Mouse (Mus musculus): ENCODE results near the gene Ror1.

Ror1 gene

GRCm38 (mm10) chr4:100158401-100158800 is 62.8 kb downstream of the Ror1 start:
- no peak for DNase-seq (ENCODE audit: low spot score in 2 of 2)

- no peak for DNase-seq (ENCODE audit: low spot score in 2 of 2)
Observed at GRCm38 (mm10) chr4:100160156-100160555, 64.6 kb downstream of the Ror1 start.

GRCm38 (mm10) chr4:100165790-100166189 is 70.2 kb downstream of the Ror1 start:
- DNase-seq (ENCODE audit: low spot score in 2 of 2) = no peak

GRCm38 (mm10) chr4:100166871-100167270 is 71.3 kb downstream of the Ror1 start:
- DNase-seq (ENCODE audit: low spot score in 2 of 2) = no peak

GRCm38 (mm10) chr4:100169683-100170082 is 74.1 kb downstream of the Ror1 start:
- DNase-seq (ENCODE audit: low spot score in 2 of 2) = peak in 1 of 2 experiments; percentile 13

GRCm38 (mm10) chr4:100170161-100170650 is 74.6 kb downstream of the Ror1 start:
- DNase-seq (ENCODE audit: low spot score in 2 of 2) = no peak

- no peak for DNase-seq (ENCODE audit: low spot score in 2 of 2)
Observed at GRCm38 (mm10) chr4:100170743-100171142, 75.2 kb downstream of the Ror1 start.

GRCm38 (mm10) chr4:100171483-100171898 is 75.9 kb downstream of the Ror1 start:
- no peak for DNase-seq (ENCODE audit: low spot score in 2 of 2)

GRCm38 (mm10) chr4:100175594-100175993 is 80.0 kb downstream of the Ror1 start:
- no peak for DNase-seq (ENCODE audit: low spot score in 2 of 2)

- DNase-seq (ENCODE audit: low spot score in 2 of 2) = no peak
Observed at GRCm38 (mm10) chr4:100178316-100178715, 82.7 kb downstream of the Ror1 start.

GRCm38 (mm10) chr4:100181676-100182075 is 86.1 kb downstream of the Ror1 start:
- no peak for DNase-seq (ENCODE audit: low spot score in 2 of 2)

GRCm38 (mm10) chr4:100186781-100187180 is 91.2 kb downstream of the Ror1 start:
- no peak for DNase-seq (ENCODE audit: low spot score in 2 of 2)

GRCm38 (mm10) chr4:100187563-100188200 is 92.1 kb downstream of the Ror1 start:
- no peak for DNase-seq (ENCODE audit: low spot score in 2 of 2)

- DNase-seq (ENCODE audit: low spot score in 2 of 2) = no peak
Observed at GRCm38 (mm10) chr4:100188201-100188699, 92.7 kb downstream of the Ror1 start.

- DNase-seq (ENCODE audit: low spot score in 2 of 2) = no peak
Observed at GRCm38 (mm10) chr4:100191483-100191882, 95.9 kb downstream of the Ror1 start.

GRCm38 (mm10) chr4:100194136-100194535 is 98.5 kb downstream of the Ror1 start:
- DNase-seq (ENCODE audit: low spot score in 2 of 2) = no peak

GRCm38 (mm10) chr4:100196255-100196793 is 100.7 kb downstream of the Ror1 start:
- no peak for DNase-seq (ENCODE audit: low spot score in 2 of 2)

GRCm38 (mm10) chr4:100198275-100198674 is 102.7 kb downstream of the Ror1 start:
- DNase-seq (ENCODE audit: low spot score in 2 of 2) = no peak

GRCm38 (mm10) chr4:100201322-100201721 is 105.7 kb downstream of the Ror1 start:
- no peak for DNase-seq (ENCODE audit: low spot score in 2 of 2)

GRCm38 (mm10) chr4:100203066-100203465 is 107.5 kb downstream of the Ror1 start:
- no peak for DNase-seq (ENCODE audit: low spot score in 2 of 2)

GRCm38 (mm10) chr4:100203688-100204087 is 108.1 kb downstream of the Ror1 start:
- DNase-seq (ENCODE audit: low spot score in 2 of 2) = no peak

- DNase-seq (ENCODE audit: low spot score in 2 of 2) = no peak
Observed at GRCm38 (mm10) chr4:100204381-100204780, 108.8 kb downstream of the Ror1 start.

GRCm38 (mm10) chr4:100208081-100208480 is 112.5 kb downstream of the Ror1 start:
- DNase-seq (ENCODE audit: low spot score in 2 of 2) = no peak
